Comparison of ENCODE assay signal across 16 mouse cellular contexts in the genomic region with DNA sequence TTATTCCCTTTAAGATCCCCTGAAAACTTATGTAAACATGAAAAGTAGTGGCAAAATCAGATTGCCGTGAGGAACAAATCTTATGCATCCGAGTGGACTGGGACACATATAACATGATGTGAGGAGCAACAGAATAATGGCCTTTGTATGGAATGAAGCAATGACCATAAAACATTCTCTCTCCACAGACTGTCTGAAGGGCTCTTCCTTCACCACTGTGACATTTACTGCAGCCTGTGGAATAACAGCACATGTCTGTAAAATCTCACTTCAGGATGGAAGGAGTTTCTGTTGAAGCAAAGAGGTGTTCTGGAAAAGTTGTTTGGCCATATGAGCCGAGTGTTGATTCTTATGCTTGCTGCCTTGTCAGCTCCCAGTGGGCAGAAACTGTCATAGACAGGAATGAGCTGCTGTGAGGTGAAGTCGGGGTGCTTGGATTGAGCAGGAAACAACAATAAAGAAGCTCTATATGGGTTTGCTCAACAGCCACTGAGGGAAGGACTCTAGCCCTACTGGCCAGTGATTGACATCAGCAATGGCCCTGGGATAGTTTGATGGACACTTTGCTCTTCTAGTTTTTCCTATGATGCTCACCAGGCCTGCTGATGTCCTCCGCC.
"Had no signal": no experiment of that assay in that cellular context is flagged by ENCODE, and none has a peak within 500 bp of the region (broad histone marks: within the 10 kb centered on the region; RNA-seq: fewer than 3 reads in every experiment).

No protein-coding gene starts in this region.

- H3K36me3 ChIP-seq: liver, embryonic 13.5 days; liver, embryonic 15.5 days; midbrain, embryonic 13.5 days; midbrain, embryonic 15.5 days; neural tube, embryonic 12.5 days; stomach, embryonic 15.5 days had no signal

- H3K4me2 ChIP-seq: liver, embryonic 11.5 days; liver, embryonic 13.5 days; liver, embryonic 15.5 days; midbrain, embryonic 13.5 days; midbrain, embryonic 15.5 days; neural tube, embryonic 12.5 days; stomach, embryonic 15.5 days had no signal

- H3K9ac ChIP-seq: liver, embryonic 13.5 days; liver, embryonic 15.5 days; liver, postnatal 0 days; midbrain, embryonic 13.5 days; midbrain, embryonic 15.5 days; neural tube, embryonic 12.5 days; stomach, embryonic 15.5 days had no signal

- H3K27me3 ChIP-seq: liver, embryonic 13.5 days; liver, embryonic 15.5 days; megakaryocyte, embryonic 14.5 days; midbrain, embryonic 13.5 days; midbrain, embryonic 15.5 days; neural tube, embryonic 12.5 days; stomach, embryonic 15.5 days had no signal

- H3K4me3 ChIP-seq: liver, embryonic 13.5 days; liver, embryonic 15.5 days; megakaryocyte, embryonic 14.5 days; midbrain, embryonic 13.5 days; midbrain, embryonic 15.5 days; neural tube, embryonic 12.5 days; stomach, embryonic 15.5 days had no signal

- ATAC-seq: liver, postnatal 0 days; midbrain, embryonic 13.5 days; midbrain, embryonic 15.5 days had no signal

- DNase-seq: liver; liver, embryonic 13.5 days; liver, postnatal 0 days; right cerebral cortex, postnatal 14 days; thymus, adult 2 months; thymus, postnatal 25 days; thymus, postnatal 4 days had no signal

- H3K4me1 ChIP-seq: liver, embryonic 13.5 days; liver, embryonic 15.5 days; midbrain, embryonic 15.5 days; stomach, embryonic 15.5 days had no signal

- H3K9me3 ChIP-seq: liver, embryonic 13.5 days; liver, embryonic 15.5 days; midbrain, embryonic 15.5 days; neural tube, embryonic 12.5 days; stomach, embryonic 15.5 days had no signal

- H3K27ac ChIP-seq: liver, embryonic 13.5 days; liver, embryonic 15.5 days; macrophage; midbrain, embryonic 13.5 days; midbrain, embryonic 15.5 days; neural tube, embryonic 12.5 days; stomach, embryonic 15.5 days; stomach, postnatal 0 days had no signal
